Mouse (Mus musculus): ENCODE measurements at regions not wholly inside any gene's neighbourhood (a gene's known extent, or its start where the extent isn't known, plus 50 kb on each side); places are given as distances from the start of the nearest gene placed in this dataset.

DNA sequence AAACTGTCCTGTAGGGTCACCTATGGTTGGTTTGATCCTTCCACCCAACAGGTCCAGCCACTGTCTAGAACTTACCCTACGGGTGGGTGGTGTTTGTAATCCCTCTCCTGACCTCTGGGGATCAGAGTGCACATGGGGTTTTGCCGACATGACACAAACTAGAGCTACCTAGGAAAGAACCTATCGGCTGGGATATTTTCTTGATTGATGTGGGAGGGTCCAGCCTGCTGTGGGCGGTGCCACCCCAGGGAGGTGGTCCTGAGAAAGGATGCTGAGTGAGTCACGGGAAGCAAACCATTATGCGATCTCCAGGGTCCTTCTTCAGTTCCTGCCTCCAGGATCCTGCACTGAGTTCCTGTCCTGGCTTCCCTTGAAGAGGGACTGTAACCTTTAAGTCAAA, 162.3 kb upstream of the Sdk2 start:
- no peak for DNase-seq (ENCODE audit: extremely low read depth, insufficient read length, low spot score)

DNA sequence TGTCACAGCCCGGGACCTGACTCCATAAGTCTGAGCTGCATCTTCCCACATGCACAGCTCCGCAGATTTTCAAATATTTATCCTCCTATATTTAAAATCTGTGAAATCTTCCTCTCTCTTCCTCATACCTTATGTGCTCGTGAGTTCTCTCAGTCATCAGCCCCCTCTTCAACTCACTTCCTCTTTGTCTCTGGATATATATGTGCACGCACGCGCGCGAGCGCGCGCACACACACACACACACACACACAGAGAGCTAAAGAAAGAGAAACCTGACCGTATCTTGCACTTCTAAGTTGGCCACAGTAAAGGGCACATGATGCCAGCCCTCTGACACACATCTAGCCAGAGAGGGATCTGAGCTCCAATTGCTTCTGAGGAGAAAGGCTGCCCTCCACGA, 159.7 kb upstream of the Sdk2 start:
- DNase-seq (ENCODE audit: extremely low read depth, insufficient read length, low spot score): no peak

DNA sequence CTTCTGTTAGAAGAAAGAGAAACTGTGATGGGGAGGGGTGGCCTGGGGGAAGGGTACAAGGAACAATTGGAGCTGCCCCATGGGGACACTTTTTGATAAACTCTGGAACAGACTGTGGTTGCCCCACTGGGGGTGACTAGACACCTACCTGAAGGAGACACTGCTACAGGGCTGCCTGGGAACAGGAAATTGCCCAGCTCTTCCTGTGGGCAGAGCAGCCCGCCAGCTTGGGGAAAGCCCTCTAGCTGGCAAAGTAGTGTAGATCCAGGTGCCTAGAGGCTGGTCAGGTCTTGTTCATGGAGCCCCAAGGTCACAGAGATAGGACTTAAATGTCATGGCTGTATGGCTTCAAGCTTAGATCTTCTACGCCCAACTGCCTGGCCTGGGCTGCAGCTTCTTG, 157.9 kb upstream of the Sdk2 start:
- no peak for DNase-seq (ENCODE audit: extremely low read depth, insufficient read length, low spot score)

DNA sequence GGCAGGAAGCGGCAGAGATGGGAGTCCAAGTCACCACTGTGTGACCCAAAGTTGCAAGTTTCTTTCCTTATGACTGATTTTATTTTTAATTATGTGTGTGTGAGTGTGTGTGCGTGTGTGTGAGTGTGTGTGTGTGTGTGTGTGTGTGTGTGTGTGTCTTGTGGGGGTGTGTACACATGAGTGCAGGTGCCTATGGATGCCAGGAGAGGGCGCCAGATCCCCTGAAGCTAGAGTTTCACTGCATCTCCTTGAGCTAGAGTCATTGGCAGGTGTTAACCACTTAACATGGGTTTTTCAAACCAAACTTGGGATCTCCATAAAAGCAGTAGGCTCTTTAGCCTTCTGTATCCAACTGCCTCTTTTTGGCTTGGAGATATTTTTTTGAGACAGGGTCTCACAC, 156.2 kb upstream of the Sdk2 start:
- DNase-seq (ENCODE audit: extremely low read depth, insufficient read length, low spot score): no peak

DNA sequence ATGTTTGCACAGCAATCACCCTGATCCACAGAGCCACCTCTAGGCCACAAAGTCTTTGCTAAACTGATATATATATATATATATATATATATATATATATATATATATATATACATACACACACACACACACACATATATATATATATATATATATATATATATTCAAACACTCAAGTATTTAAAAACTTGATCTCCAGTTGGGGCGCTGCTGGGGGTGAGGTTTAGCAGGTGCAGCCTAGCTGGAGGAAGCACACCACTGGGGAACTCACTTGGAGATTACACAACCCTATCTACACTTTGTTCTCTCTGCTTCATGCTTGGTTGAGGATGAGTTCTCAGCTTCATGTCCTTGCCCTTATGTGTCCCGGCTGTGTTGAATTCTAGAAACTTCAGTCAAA, 153.6 kb upstream of the Sdk2 start:
- no peak for DNase-seq (ENCODE audit: extremely low read depth, insufficient read length, low spot score)

DNA sequence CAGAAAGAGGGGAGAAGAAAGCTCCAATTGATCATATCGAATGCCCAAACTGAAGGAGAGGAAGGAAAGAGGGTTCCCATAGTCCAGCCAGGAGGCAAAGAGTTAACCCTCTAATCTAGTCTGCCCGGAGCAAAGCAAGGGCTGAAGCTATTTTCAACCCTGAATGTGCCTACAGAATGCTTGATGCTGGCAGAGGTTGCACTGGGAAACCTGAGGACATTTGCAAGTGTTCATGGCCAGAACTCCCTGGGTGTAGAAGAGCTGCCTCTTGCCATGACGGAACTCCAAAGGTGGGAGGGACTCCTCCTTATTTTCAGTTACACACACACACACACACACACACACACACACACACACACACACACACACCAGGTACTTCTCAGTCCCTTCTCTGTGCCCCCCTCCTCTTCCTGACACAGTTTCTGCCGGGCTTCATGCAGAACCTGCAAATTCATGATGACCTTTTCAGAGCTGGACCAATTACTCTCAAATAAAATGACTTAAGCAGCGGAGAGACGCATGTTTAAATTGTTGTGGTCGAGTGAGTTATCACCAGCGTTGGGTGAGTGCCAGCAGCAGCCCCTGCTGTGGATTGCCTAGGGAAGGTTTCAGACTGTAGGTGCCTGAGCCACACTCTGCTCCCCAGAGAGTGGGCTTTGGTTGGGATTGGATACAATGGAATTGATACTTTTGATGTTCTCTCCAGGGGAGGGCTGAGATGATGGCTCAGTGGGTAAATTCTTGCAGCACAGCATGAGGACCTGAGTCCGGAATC, 152.1 kb upstream of the Sdk2 start:
- no peak for DNase-seq (ENCODE audit: extremely low read depth, insufficient read length, low spot score)

DNA sequence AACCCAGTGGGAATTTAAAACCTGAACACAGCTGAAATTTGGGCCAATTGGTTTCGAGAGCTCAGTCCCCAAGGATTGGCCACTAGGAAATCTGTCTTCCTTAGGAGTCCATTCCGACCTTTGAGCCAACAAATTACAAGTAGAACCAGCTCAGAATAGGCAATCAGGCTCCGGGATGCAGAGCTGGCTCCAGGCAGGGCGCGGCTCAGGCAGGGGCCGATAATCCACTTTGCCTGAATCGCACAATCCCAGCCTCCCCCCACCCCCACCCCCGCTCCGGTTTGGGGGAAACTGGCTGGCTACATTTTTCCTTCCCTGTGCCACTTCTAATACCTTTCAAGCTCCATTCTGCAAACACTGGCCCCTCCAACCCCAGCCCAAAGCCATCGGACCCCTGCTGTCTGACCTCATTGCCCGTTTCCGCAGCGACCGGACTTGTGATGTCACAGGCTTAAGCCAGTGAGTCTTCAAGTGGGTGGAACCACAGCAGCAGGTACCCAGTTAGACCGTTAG, 150.5 kb upstream of the Sdk2 start:
- no peak for DNase-seq (ENCODE audit: extremely low read depth, insufficient read length, low spot score)

DNA sequence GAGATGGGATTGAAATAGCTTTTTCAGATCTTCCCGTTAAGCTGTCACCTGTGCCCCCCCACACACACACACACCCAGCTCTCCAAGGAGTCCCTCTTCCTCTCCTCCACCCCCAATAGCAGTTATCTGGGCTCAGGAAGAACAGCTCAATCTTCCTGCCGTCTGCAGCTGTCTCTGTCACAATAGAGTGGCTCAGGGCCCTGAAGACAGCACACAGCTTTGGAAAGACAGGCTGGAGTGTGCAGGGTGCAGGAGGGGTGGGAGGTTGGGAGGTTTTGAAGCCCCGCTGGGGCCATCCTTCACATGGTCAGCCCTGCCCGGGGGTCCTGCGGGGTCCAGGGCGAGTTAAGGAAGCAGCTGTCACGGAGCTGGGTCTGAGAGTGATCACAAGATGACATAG, 149.6 kb upstream of the Sdk2 start:
- DNase-seq (ENCODE audit: extremely low read depth, insufficient read length, low spot score): no peak

DNA sequence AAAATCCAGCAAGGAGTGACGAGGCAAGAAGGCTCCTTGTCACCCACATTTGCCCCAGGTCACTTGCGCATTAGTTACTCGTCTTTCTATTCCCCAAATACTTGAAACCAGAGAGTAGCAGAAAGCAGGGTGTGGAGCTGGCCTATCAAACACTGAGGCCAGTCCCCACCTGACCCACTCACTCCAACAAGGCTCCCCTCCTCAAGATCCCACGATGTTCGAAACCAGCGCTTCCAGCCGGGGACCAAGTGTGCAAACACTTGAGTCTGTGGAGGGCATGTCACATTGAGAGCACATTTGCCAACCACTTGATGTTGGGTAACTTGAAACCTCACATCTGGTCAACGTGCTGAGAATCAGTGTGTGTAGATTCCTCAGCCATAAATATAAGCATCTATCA, 148.4 kb upstream of the Sdk2 start:
- DNase-seq (ENCODE audit: extremely low read depth, insufficient read length, low spot score): no peak

DNA sequence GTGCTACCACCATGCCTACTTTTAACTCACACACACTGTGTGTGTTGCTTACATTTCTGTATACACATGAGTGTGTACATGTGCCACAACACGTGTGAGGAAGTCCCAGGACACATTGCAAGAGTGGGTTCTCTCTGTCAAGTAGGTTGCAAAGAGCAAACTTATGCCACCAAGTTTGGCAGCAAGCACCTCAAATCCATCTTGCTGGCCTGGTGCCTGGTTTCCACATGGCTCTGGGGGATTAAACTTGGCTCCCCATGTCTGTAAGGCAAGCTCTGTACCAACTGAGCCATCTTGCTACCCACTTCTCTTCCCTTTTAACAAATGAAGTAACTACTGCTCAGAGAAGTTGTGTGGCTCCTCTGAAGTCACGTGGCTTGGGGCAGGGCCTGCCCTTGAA, 145.3 kb upstream of the Sdk2 start:
- DNase-seq (ENCODE audit: extremely low read depth, insufficient read length, low spot score): no peak

DNA sequence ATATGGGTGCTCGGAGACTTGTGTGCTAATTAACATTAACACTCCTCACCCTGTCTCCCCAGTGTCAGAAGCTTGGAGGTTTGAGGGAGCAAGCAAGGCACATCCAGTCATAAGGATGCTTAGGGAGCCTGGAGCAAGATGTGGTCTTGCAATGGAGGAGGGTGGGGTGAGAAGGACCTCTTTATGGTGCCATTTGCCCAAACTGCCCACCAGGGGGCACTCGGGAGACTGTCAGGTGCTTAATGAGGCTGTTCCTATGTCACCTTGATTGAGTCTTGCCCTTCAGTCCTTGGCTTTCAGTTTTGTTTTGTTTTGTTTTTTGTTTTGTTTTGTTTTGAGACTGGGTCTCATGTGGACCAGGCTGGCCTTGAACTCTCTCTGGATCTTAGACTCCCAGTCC, 138.3 kb upstream of the Sdk2 start:
- no peak for DNase-seq (ENCODE audit: extremely low read depth, insufficient read length, low spot score)

DNA sequence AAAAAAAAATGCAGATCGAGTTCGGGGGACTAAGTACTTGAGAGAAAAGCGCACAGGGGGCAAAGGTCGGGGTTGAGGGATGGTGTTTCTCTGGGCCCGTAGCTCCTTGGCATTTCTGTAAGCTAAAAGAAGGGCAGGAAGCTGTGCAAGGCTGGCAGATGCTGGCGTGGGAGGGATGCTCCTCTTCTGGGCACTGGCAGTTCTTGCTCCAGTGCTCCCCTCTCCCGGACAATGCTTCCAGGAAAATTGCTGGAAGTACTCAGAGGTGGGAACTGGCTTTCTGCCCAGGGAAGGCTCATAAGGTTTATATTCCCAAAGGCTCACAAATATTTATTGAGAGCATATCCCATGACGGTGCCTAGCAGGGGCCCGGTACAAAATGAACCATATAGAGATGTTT, 136.6 kb upstream of the Sdk2 start:
- DNase-seq (ENCODE audit: extremely low read depth, insufficient read length, low spot score): no peak

DNA sequence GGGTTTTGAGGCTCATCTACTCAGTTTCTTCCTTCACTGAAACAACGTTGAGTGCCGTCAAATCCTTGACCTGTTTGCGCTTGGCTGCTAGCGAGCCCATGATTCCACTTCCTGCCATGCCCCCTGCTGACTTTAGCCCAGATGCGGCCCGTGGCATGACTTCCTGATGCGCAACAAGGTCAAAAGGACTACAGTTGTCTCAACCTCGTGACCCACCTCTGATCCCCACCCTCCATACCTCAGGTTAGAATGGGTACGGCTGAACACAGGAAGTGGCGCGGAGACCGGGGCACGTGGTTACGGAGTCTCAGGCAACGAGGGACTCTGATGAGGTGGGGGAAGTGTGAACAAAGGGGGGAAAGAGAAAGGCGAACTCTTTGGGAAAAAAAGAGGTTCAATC, 135.6 kb upstream of the Sdk2 start:
- no peak for DNase-seq (ENCODE audit: extremely low read depth, insufficient read length, low spot score)

DNA sequence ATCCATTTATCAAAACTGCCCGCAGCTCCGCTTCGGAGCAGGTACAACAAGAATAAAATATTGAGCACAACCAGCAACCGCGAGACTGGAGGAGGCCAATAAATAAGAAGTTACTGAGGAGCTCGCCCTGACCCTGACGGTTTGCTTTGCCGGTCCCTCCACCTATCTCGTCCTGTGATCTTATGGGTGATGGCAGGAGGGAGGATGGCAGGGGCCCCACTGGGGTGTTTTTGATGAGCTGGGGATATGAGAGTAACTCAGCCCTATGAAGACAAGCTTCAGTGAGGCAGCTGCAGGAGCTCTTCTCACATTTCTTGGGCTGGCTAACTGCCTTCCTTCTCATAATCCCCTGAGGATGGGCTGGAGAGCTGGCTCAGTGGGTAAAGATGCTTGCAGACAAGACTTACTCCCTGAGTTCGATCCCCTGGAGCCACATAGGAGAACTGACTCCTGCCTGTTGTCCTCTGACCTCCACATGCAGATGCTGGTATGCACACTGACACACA, 132.3 kb upstream of the Sdk2 start:
- no peak for DNase-seq (ENCODE audit: extremely low read depth, insufficient read length, low spot score)

DNA sequence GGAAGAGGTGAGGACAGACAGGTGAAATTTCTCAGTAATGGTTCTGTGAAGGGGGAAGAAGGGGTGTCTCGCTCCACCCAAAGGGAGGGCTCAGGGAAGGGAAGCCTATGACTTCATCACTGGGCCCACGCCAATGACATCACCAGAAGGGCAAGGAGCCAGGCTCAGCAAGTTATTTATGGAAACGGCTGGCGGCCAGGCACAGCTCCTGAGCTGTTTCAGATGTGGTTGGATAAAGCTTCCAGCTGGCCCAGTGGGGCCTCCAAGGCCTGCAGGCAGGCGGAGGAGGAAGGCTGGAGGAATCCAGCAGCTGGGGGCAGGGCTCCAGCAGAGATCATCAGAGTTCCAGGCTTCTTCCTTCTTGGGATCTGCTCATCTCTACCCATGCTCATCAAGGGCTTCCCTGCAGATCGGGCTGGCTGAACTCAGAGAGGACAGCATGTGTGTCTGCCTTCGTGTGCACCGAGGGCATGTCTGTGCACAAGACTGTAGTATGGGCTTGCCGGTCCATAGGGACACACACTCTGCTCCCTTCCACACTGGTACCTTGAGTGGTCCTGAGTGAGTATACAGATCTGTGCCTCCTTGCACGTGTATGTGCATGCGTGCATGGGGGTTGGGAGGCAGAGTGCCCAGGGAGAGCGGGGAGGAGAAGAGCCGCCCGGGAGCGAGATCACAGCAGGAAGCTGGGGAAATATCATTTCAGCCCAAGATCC, 131.6 kb upstream of the Sdk2 start:
- DNase-seq (ENCODE audit: extremely low read depth, insufficient read length, low spot score): peak; percentile 31

DNA sequence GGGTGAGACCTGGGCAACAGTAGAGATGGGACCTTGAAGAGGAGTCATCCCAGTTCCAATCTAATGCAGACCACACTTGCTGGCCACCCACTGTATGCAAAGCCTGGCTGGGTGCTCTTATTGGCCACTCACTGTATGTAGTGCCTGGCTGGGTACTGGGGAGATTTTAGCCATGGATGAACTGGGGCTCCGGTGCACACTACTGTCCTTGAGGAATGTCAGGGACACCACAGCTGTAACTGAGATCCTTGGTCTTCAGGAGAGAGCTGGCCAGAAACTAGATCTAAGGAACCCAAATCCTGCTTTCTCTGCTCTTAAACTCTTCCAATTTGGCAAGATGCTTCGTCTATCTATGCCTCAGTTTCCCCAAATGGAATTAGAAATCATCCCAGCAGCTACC, 128.4 kb upstream of the Sdk2 start:
- no peak for DNase-seq (ENCODE audit: extremely low read depth, insufficient read length, low spot score)

DNA sequence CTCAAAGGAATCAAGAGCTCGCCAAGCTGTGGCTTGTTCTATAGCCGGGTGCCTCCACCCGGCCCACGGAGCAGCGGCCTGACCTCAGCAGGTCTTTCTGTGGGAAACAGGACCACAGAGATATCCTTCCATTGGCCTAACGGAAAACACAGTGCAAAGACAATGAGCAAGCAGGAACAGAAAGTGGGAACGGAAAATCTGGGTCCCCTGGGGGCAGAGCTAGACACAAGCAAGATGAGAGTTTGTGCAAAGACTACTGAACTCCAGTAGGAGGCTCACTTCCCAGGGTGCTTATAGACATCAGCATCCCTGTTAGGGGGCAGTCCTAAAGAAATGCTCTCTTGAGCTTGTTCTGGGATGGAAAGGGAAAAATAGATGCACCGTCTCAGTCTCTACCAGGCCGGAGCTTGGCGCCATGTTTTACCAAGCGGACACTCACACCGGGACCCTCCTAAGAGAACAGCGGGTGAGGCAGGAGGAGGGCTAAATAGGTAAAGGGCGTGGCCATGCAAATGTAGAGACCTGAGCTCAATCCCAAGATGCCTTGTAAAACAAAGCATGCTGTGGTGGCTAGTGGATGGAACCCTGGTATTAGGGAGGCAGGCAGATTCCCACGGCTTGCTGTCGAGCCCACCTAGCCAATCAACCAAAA, 127.3 kb upstream of the Sdk2 start:
- no peak for DNase-seq (ENCODE audit: extremely low read depth, insufficient read length, low spot score)

DNA sequence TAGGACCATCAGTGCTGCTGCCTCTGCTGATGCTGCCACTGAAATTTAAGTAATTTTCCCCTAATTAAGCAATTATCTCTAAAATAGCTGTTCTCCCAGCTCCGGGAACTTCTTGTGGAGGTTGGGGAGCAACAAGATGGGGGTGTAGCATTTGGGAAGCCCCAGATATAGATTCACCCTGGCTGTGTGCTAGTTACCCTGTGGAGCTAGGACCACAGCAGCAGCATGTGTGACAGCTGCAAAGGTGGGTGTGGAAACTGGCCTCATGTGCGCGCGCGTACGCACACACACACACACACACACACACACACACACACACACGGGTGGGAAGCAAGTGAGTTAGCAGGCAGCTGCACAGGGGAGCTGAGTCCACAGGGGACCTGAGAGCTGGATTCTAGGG, 126.2 kb upstream of the Sdk2 start:
- DNase-seq (ENCODE audit: extremely low read depth, insufficient read length, low spot score): no peak

DNA sequence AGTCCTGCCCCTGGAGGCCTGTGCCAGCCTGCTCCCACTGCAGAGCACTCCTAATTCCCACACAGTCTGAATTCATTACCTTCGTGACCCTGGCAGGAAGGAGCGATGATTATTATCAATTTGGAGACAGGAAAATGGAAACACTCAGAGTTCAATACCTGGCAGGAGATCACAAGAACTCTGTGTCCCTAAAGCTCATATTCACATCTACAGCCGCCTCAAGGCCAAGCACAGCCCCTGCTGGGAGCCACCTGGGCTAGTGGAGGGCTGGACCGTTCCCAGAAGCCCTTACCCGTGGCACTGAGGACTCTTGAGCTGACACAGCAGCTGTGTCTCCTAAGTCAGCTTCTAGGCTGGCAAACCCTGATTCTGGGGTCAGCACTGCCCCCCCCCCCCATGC, 124.8 kb upstream of the Sdk2 start:
- DNase-seq (ENCODE audit: extremely low read depth, insufficient read length, low spot score): no peak

DNA sequence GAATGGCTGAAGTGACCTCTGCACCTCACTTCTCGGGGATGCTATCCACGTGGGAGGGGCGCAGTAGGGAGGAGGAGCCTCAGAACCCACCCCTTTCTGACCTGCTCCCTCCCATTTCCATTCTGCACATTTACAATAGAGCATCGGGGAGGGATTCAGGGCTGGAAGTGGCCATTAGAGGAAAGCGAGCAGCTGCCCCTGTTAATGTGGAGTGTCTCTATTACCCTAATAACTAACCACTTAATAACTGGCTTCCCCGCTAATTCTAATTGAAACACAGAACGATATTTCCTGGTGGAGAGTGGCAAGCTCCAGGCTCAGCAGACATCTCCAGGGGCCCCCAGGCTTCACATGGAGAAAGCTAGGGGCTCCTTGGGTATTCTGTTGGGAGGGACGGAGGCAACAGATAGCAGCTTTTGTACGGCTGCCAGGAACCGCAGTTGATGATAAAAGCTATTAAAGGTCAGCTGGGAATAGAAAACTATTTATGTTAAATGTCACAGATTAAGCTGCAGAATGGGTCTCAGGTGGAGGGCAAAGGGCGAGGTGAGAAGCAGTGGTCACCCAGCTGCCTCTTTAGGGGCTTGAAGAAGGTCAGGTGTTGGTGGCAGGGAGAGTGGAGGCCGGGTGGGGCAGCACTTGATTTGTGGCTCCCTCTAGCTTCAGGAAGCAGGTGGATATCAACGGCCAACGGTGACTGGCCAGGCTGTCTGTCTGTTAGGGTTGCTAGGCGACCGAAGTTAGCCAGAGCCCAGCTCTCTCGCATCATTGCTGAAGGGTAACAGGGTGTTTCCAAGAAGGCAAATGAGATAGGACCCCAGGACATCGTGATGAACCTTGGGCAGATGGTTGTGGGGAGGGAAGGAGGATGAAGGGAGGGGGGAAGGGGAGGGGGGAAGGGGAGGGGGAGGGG, 118.4 kb upstream of the Sdk2 start:
- DNase-seq (ENCODE audit: extremely low read depth, insufficient read length, low spot score): no peak

DNA sequence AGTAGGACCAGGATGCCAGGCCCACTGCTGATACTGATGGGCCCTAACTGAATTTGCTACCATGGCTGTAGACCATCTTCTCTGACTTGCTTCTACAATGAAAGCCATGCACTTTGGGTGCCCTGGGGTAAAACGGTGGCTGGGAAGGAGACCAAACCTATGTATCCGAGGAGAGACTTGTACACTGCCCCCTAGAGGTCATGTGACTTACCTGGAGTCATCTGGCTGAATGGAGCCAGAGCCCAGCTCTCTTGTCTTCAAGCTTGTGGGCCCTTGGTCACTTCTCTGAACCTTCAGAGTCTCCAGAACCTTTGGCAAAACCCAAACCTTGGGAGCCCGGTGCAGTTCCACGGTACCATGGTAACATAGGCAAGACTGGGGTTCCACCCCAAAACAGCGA, 117.6 kb upstream of the Sdk2 start:
- no peak for DNase-seq (ENCODE audit: extremely low read depth, insufficient read length, low spot score)

All from 3134 (cell line).